Mouse (Mus musculus) megakaryocyte, embryonic 14.5 days (primary cell): Measurements from ENCODE around the gene Rps6ka5. TPM values are rescaled to one million over a fixed set of nuclear protein-coding genes. Genes with fewer than 3 reads are reported as not detected.

ENCODE experiments used
- H3K27me3 ChIP-seq: replicated peaks from 2 replicates; pipeline ENCODE3; 2012; ENCODE audit warnings: inconsistent platforms
- H3K36me3 ChIP-seq: replicated peaks from 2 replicates; pipeline ENCODE3; 2012; ENCODE audit warnings: low read length, inconsistent platforms, mixed read lengths
- H3K4me1 ChIP-seq: 2 replicates; pipeline ENCODE4 v1.6.1; 2012; ENCODE audit warnings: inconsistent platforms
- H3K4me3 ChIP-seq: replicated peaks from 2 replicates; pipeline ENCODE3; 2012; ENCODE audit warnings: moderate library complexity, mild to moderate bottlenecking, inconsistent platforms
- H3K9me3 ChIP-seq: 2 replicates; pipeline ENCODE4 v1.6.1; 2012; ENCODE audit warnings: inconsistent platforms
- FLI1 ChIP-seq: IDR thresholded peaks from 2 replicates; pipeline ENCODE4 v1.6.1; 2012; ENCODE audit warnings: low read length, inconsistent platforms, mixed read lengths
- GATA1 ChIP-seq: IDR thresholded peaks from 3 replicates; pipeline ENCODE4 v1.6.1; 2012; ENCODE audit warnings: mixed read lengths, low read length, inconsistent platforms, borderline replicate concordance
- polyA plus RNA-seq: library from polyadenylated mRNA; stranded (reverse); fragments of >175 nt; gene quantifications from 2 replicates; pipeline ENCODE4 v1.2.3, GENCODE M21; 2012; ENCODE audit warnings: low replicate concordance; ENCODE audit not compliant: insufficient read depth

Gene Rps6ka5
- polyA plus RNA-seq, 1 experiment: 1.3 TPM

DNA sequence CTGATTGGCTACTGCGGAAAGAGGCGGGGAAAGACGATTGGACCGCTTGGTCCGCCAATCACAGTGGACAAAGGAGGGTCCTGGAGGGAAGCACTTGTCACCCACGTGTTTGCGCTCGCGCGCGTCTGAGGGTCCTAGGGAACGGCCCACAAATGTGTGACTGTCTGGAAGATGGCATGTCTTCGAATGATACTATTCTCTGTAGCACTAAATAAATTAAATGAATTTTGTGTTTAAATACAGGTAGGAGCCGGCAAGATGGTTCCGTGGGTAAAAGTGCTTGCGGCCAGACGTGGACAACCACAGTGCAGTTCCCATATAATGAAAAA, 1.4 kb downstream of the Rps6ka5 start:
- Histone ChIP-seq H3K9me3 (no peaks in the 10 kb centered on the region), H3K4me3 (peak overlapping the region; percentile 99), H3K36me3 (peaks cover 4% of the 10 kb centered on the region), H3K27me3 (no peaks in the 10 kb centered on the region), H3K4me1 (peaks cover 61% of the 10 kb centered on the region)
- no peak for TF ChIP-seq GATA1
- TF ChIP-seq FLI1: no peak

DNA sequence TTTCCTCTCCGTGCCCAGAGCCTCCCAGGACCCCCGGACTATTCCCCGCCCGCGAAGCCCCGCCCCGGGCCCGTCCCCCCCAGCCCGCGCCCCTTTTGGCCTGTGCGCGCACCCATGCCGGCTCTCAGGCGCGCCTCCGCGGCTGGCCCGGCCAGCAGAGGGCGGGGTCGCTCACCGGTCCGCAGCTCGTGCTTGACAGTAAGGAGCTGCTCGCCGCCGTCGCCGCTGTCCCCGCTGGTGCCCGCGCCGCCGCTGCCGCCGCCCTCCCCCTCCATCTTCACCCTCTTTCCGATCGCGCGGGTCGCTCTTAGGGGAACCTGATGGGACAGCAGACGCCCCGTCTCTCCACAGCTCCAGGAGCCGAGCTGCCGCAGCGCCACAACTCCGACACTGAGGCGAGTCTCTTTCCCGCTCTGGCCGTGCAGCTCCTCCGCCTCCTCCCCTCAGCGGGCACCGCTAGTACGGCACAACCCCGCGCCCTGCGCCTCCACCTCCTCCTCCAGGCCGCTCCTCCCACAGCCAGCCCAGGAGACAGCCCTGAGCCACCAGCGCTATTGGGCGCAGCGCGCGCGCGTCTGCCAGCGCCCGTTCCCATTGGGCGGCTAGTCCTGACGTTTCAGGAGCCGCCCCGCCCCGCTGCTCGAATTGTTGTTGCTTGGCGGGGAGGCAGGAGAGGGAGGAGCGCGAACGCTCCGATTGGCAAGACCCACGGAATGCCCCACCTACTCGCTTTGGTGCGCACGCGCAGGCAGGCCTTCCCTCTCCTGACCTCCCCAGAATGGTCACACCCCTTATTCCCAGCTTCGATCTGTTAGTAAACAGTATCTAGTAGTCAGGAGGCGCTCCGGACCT, 2.0 kb downstream of the Rps6ka5 start:
- TF ChIP-seq FLI1 (no peak), GATA1 (no peak)
- H3K4me1 ChIP-seq: peaks cover 58% of the 10 kb centered on the region

DNA sequence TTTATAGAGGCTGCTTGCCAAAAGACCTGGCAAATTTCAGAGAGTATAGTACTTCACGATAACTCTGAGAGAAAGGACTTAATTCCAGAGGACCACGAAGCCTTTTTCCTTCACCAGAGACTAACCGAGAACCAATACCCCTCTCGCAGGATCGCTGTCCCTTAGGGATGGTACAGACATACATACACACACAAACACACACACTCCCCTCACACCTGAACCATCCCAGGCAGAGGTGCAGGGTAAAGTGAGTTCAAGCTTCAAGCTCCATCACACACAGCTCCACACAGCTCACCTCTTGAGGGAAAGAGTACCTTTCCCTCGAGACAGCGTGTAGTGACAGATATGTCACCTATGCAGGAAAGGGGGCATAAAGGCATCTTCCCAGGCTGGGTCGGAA, 2.6 kb downstream of the Rps6ka5 start:
- peaks cover 55% of the 10 kb centered on the region for H3K4me1 ChIP-seq
- H3K27me3 ChIP-seq: no peaks in the 10 kb centered on the region
- peaks cover 4% of the 10 kb centered on the region for H3K36me3 ChIP-seq
- TF ChIP-seq FLI1 (no peak), GATA1 (no peak)
- H3K9me3 ChIP-seq: no peaks in the 10 kb centered on the region
- peak overlapping the region; percentile 99 for H3K4me3 ChIP-seq

More for the DNA sequence above, 2.0 kb downstream of the Rps6ka5 start:
- Histone ChIP-seq H3K27me3 (no peaks in the 10 kb centered on the region), H3K36me3 (peaks cover 4% of the 10 kb centered on the region), H3K4me3 (peak overlapping the region; percentile 99), H3K9me3 (no peaks in the 10 kb centered on the region)

DNA sequence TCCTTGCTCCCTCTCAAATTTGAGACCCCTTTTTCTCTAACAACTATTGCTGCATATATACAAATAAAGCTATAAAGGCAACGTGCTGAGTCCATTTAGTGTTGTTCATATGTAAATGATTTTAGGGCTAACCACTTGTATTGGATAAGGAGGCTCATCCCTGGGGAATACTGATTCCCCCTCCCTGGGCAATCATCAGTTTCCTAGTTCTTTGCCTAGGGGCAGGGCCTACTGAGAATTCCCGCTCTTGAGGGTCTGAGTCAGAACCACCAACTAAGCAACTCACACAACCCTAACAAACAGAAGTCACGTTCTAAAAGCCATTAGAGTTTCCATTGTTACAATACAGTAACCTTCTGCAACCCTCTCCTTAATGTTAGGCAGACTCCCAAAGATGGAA, 6.0 kb downstream of the Rps6ka5 start:
- peaks cover 4% of the 10 kb centered on the region for H3K36me3 ChIP-seq
- TF ChIP-seq GATA1: no peak
- no peaks in the 10 kb centered on the region for H3K9me3 ChIP-seq
- no peak overlapping the region for H3K4me3 ChIP-seq
- no peaks in the 10 kb centered on the region for H3K27me3 ChIP-seq
- H3K4me1 ChIP-seq: peaks cover 55% of the 10 kb centered on the region

DNA sequence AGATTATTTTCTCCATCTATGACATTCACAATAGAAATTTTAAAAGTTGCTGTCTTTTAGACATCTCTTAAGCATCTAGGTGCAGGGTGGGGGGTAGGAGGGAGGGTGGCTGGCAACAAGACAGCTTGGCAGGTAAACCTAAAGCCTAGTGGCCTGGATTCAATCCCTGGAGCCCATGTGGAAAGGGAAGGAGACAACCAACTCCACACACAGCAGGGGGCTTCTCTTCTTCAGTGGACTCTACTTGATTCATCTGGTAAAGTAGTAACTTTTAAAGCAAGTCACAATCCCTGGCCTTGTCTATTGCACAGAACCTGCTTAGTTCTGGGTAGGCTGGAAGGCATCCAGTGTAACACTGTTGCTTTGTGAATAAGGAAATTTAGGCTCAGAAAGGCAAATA, 9.3 kb downstream of the Rps6ka5 start:
- Histone ChIP-seq H3K27me3 (no peaks in the 10 kb centered on the region), H3K4me3 (no peak overlapping the region), H3K36me3 (peaks cover 4% of the 10 kb centered on the region), H3K4me1 (peaks cover 36% of the 10 kb centered on the region), H3K9me3 (no peaks in the 10 kb centered on the region)
- no peak for TF ChIP-seq GATA1
- no peak for TF ChIP-seq FLI1

DNA sequence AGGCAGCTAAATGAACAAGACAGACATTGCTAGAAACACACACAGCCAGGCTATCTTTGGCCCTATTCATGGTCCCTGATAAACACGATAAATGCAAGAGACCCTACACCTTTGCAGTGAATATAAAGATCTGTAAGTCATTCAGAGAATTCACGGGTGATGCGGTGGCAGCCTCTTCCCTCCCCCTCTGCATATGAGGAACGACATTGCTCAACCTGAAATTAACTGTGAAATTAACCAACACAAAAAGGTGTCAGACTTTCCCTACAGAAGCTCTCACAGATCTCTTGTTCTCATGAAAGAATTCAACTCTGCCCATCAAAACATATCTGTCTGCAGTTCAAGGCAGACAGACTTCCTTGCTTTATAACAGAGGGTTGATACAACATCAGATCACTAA, 9.8 kb downstream of the Rps6ka5 start:
- Histone ChIP-seq H3K4me3 (no peak overlapping the region), H3K9me3 (no peaks in the 10 kb centered on the region), H3K36me3 (peaks cover 2% of the 10 kb centered on the region), H3K27me3 (no peaks in the 10 kb centered on the region), H3K4me1 (peaks cover 37% of the 10 kb centered on the region)
- no peak for TF ChIP-seq GATA1
- TF ChIP-seq FLI1: no peak

DNA sequence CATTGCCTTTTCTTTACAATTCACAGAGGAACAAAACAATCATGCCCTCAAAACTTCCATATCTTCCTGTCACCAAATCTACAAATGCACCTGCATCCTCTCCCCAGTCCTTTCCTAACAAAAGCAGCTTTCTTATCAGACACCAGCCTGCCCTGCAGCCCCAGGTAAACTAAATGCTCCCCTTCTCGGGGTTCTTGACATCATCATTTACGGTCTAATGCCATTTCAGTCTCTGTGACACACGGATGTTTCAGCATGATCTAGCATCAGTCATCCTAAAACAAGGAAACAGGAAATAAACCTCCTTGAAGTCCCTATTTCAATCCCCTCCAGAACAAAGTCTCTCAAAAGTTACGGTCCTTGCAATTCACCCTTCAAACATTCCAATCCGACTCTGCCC, 15.0 kb downstream of the Rps6ka5 start:
- Histone ChIP-seq H3K4me1 (peaks cover 47% of the 10 kb centered on the region), H3K4me3 (peak overlapping the region; percentile 35)
- TF ChIP-seq GATA1 (no peak), FLI1 (no peak)

DNA sequence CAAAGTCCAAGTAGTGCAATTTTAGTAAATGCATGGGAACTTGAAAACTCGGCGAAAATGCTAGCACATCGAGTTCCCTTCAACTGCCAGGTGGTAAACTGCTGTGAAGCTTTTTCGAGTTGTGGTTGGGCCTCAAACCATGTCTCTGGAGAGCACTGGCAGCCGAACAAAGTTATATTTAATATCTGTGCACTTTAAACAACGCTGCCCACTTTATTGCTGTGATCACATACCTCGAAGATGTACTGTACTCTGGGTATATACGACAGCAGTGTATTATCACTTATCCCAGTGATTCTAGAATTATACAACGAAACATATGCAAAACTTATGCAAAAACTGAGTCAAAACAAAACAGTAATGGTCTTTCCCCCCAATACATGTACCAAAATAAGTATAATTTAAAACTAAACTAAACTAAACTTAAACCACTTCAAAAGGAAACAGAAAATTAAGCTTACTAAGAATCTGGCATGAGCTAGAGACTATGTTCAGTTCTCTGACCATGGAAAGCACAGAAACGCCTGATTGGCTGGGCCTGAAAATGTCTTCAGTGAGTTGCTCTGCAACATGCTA, 15.6 kb downstream of the Rps6ka5 start:
- Histone ChIP-seq H3K4me1 (peaks cover 47% of the 10 kb centered on the region), H3K36me3 (no peaks in the 10 kb centered on the region), H3K27me3 (no peaks in the 10 kb centered on the region), H3K9me3 (no peaks in the 10 kb centered on the region), H3K4me3 (peak overlapping the region; percentile 80)
- TF ChIP-seq FLI1 (no peak), GATA1 (no peak)

More for the DNA sequence above, 15.0 kb downstream of the Rps6ka5 start:
- no peaks in the 10 kb centered on the region for H3K9me3 ChIP-seq
- no peaks in the 10 kb centered on the region for H3K27me3 ChIP-seq
- H3K36me3 ChIP-seq: no peaks in the 10 kb centered on the region

DNA sequence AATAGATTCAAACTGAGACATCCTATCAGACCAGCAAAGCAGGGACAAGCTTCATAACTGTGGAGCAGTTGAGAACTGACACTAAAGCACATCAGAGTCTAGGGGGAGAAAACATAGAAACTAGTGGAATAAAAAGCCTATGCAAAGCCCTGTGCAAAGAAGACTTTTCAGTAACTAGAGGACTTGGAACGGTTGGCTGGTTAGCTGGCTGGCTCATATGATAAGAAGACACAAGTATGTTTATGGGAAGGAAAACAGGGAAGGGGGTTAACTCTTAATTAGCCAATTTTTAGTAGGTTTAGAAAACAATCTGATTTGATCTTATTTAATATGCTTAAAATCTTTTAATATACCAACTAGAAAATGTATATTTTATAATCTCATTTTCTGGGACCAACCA, 16.4 kb downstream of the Rps6ka5 start:
- Histone ChIP-seq H3K36me3 (no peaks in the 10 kb centered on the region), H3K9me3 (no peaks in the 10 kb centered on the region), H3K4me3 (no peak overlapping the region), H3K27me3 (no peaks in the 10 kb centered on the region), H3K4me1 (peaks cover 45% of the 10 kb centered on the region)
- TF ChIP-seq GATA1 (no peak), FLI1 (no peak)

DNA sequence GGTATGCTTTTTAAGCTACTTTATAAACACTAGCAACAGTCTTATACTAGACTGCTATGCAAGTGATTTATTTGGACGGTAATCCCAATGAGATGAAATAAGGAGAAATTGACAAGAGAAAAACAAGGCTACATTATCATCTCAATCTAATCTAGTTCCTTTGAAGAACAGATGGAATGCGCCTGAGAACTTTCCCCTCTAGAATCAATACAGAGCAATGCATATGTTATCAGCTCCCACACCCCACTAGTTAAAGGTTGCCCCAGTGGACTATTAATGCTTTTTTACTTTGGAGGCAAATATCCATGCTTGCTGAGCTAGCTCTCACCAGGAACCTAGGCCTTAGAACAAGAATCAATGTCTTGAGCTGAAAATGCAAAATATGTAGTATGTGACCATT, 19.5 kb downstream of the Rps6ka5 start:
- no peaks in the 10 kb centered on the region for H3K36me3 ChIP-seq
- no peaks in the 10 kb centered on the region for H3K9me3 ChIP-seq
- TF ChIP-seq GATA1 (no peak), FLI1 (no peak)
- H3K4me1 ChIP-seq: peaks cover 60% of the 10 kb centered on the region
- no peaks in the 10 kb centered on the region for H3K27me3 ChIP-seq
- H3K4me3 ChIP-seq: no peak overlapping the region
